Mouse (Mus musculus): ENCODE results near the gene Duoxa1. TPM values are rescaled to one million over a fixed set of nuclear protein-coding genes. Genes with fewer than 3 reads are reported as not detected.
A peak's percentile ranks its signal among the peaks of the same experiment; 100 is the strongest.

Gene Duoxa1
- total RNA-seq, 2 experiments from 2014 or later, result 0.28 to 0.95 TPM

DNA sequence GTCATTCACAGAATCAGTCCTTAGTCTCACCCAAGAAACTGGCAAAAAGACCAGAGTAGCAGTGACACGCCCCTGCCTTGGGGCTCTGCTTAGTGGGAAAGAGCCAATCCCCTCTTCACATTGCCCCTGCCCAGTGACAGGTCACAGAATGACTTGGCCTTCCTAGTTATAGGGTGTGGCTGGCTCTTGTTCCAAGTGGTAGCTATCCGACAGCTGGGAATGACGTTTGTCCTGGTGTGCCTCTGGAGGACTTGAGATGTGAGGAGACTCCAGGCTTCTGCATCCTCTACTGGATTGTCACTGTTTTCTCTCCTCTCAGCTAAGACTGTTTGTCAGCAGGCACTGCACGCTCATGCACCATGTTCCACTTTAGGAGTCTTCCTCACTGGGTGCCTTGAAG lies 3.9 kb upstream of the Duoxa1 start:
- intact Hi-C loops (cut with DNase I), result no loop called here

GRCm38 (mm10) chr2:122315372-122315771 lies 1.8 kb upstream of the Duoxa1 start, which contains the start of gene Duox1:
Gene Duox1, plus strand, starts transcription at chr2:122315672.
- Histone ChIP-seq H3K27ac (no peak within 1 kb of the TSS), H3K4me3 (no peak within 1 kb of the TSS)
- no peak for TF ChIP-seq CTCF (IDR thresholded peaks at IDR 0.05)
- intact Hi-C loops (cut with DNase I), result no loop called here
- no peak for DNase-seq

More for the DNA sequence above, 3.9 kb upstream of the Duoxa1 start:
- H3K27ac ChIP-seq, result no peak overlapping the region
- DNase-seq, result peak; percentile 36
- H3K4me3 ChIP-seq, result no peak overlapping the region
- no peak for TF ChIP-seq CTCF (IDR thresholded peaks at IDR 0.05)

DNA sequence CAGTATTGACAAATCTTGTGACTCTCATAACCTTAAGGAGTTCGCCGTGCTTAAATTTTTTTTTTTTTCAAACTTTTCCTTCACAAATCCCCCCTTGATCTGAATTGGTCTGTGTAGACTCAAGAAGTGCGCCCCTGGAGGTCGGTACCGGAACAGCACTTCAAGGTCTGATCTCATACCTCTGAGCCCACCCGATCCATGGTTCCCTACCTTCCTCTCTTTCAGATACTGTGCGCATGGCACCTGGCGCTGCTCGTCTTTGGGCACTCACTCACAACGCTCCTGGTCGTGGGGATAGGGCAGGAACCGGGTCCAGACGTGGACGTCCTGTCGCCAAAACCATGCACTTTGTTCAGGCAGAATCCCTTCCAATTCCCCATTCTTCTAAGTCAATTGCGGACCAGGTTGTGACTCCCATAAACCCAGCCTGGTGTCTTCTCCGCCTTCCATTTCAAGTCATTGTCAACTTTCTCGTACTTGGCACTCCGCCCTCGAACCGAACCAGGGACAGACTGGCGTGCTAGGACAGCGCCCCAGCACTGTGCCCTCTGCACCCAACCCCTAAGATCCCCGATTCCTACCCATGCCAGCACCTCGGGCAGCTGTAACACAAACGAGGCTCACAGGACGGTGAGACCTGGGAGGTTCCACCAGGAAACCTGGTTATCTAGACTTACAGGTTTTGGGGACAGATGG lies 660 bp downstream of the Duoxa1 start:
- peak; percentile 70 for DNase-seq
- Histone ChIP-seq H3K4me3 (peak overlapping the region; percentile 66), H3K27ac (no peak overlapping the region; the same call in 1 of the 2 replicates)
- TF ChIP-seq CTCF (IDR thresholded peaks at IDR 0.05), result peak; percentile 82
- intact Hi-C loops (cut with DNase I), result no loop called here

DNA sequence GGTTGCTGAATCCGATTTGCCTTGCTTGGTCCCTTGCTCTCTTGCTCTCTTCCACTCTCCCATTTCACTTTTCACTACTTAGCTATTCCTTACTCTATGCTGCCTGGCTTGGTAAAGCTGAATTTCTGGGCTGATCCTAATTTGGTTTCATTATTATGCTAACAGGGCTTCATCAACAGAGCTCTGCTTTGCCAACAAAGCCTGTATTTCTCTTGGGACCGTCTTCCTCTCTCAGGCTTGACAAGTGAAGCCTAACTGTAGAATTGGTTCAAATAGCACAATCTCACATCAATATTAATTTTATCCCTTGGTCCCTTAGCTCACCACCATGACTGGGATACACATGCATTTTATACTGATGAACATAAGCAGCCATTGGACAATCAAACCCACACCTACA lies 2.0 kb downstream of the Duoxa1 start:
- TF ChIP-seq CTCF (IDR thresholded peaks at IDR 0.05), result no peak
- no peak for DNase-seq
- intact Hi-C loops (cut with DNase I), result no loop called here
- no peak overlapping the region for H3K27ac ChIP-seq
- H3K4me3 ChIP-seq, result no peak overlapping the region

DNA sequence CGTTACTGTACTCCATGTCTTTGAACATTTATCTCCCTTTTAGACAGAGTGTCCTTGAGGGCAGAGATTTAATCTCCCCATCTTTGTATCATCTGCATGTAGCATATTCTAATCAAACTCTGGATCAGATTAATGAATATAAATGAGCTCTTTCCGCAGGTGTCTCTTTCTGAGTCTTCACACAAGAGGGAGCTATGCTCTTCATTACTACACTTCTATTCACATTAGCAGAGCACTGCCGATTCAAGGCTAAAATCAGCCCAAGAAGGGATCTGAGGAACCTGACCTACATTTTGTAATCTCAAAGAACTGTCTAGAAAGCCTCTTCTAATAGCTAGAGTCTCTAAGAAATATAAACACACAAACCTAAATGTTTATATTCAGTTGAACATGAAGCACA lies 3.9 kb downstream of the Duoxa1 start:
- H3K4me3 ChIP-seq, result no peak overlapping the region
- intact Hi-C loops (cut with DNase I), result no loop called here
- H3K27ac ChIP-seq, result no peak overlapping the region
- no peak for DNase-seq
- TF ChIP-seq CTCF (IDR thresholded peaks at IDR 0.05), result no peak

- no peak for DNase-seq
- no peak overlapping the region for H3K27ac ChIP-seq
- no peak overlapping the region for H3K4me3 ChIP-seq
- intact Hi-C loops (cut with DNase I), result no loop called here
- TF ChIP-seq CTCF (IDR thresholded peaks at IDR 0.05), result no peak
These were observed 7.3 kb downstream of the Duoxa1 start for GRCm38 (mm10) chr2:122306184-122306583.

DNA sequence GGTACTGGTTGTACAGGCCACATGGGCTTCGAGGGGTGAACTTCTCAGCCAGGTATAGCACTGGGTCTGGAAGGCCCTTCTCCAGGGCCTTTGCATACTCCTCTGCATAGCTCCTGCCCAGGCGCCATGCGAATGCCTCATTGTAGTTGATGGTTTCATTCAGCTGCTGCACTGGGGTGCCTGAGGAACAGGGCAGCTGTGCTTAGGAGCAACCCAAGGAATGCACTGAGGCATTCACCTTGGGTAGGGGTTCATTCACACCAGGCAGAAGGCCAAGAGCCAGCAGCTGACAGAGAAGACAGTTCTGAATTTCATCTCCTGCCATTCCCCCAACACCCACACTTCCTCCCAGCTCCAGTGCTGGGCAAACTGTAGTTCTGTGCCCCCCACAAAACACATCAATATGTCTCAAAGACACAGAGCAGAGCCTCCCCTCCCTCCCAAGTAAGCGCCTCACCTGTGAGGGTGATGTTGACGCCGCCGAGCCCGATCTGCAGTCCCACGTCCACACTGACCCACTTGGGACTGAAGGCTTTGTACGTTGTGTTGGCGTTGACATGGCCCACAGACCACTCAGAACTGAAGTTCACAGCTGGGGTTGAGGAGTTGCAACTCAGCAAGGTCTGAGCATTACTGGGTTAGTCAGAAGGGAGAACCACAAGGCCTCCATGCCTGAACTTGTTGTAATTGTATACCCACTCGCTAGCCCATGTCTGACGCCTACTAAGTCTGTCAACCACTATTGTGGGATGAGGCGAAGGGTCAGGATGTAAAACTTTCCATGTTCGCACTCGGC lies 8.2 kb downstream of the Duoxa1 start:
- TF ChIP-seq CTCF (IDR thresholded peaks at IDR 0.05), result no peak
- no peak overlapping the region for H3K4me3 ChIP-seq
- DNase-seq, result no peak
- no peak overlapping the region for H3K27ac ChIP-seq
- intact Hi-C loops (cut with DNase I), result no loop called here

- no peak for DNase-seq
- intact Hi-C loops (cut with DNase I), result no loop called here
- TF ChIP-seq CTCF (IDR thresholded peaks at IDR 0.05), result no peak
- Histone ChIP-seq H3K27ac (no peak overlapping the region), H3K4me3 (no peak overlapping the region)
These were observed 9.0 kb downstream of the Duoxa1 start for GRCm38 (mm10) chr2:122304544-122304943.

GRCm38 (mm10) chr2:122302574-122303241 lies 10.8 kb downstream of the Duoxa1 start:
- Histone ChIP-seq H3K27ac (no peak overlapping the region), H3K4me3 (no peak overlapping the region)
- intact Hi-C loops (cut with DNase I), result loop anchor here (2.0 kb wide), 1 partner anchor 108 kb away; no protein-coding TSS in a partner anchor
- peak; percentile 77 for TF ChIP-seq CTCF (IDR thresholded peaks at IDR 0.05)
- DNase-seq, result peak; percentile 44

GRCm38 (mm10) chr2:122301921-122302573 lies 11.5 kb downstream of the Duoxa1 start:
- Histone ChIP-seq H3K4me3 (peak overlapping the region; percentile 65), H3K27ac (no peak overlapping the region)
- intact Hi-C loops (cut with DNase I), result loop anchor here (2.0 kb wide), 1 partner anchor 107 kb away; no protein-coding TSS in a partner anchor
- DNase-seq, result no peak
- no peak for TF ChIP-seq CTCF (IDR thresholded peaks at IDR 0.05)

- intact Hi-C loops (cut with DNase I), result no loop called here
- Histone ChIP-seq H3K4me3 (peak overlapping the region; percentile 65), H3K27ac (no peak overlapping the region)
- peak; percentile 44 for DNase-seq
- no peak for TF ChIP-seq CTCF (IDR thresholded peaks at IDR 0.05)
These were observed 12.2 kb downstream of the Duoxa1 start for GRCm38 (mm10) chr2:122301081-122301920.

Data from gastrocnemius, adult 2 months (tissue).